Mouse (Mus musculus) heart, adult 2 months (tissue): ENCODE measurements around the gene Mrpl53.

Experiments
- CTCF ChIP-seq: fragments of 200-600 bp; IDR thresholded peaks from 2 replicates; pipeline ENCODE4 v1.8.1; 2022; ENCODE audit warnings: antibody characterized with exemption, mild to moderate bottlenecking, moderate library complexity
- EP300 ChIP-seq: fragments of 200-500 bp; IDR thresholded peaks from 2 replicates; pipeline ENCODE4 v1.6.1; 2011; ENCODE audit warnings: low read depth, low read length, control low read depth; ENCODE audit not compliant: insufficient read depth
- POLR2A ChIP-seq: fragments of 200-500 bp; IDR thresholded peaks from 2 replicates; pipeline ENCODE4 v1.6.1; 2011; ENCODE audit warnings: mild to moderate bottlenecking, low read depth, low read length, control low read depth; ENCODE audit not compliant: insufficient read depth

DNA sequence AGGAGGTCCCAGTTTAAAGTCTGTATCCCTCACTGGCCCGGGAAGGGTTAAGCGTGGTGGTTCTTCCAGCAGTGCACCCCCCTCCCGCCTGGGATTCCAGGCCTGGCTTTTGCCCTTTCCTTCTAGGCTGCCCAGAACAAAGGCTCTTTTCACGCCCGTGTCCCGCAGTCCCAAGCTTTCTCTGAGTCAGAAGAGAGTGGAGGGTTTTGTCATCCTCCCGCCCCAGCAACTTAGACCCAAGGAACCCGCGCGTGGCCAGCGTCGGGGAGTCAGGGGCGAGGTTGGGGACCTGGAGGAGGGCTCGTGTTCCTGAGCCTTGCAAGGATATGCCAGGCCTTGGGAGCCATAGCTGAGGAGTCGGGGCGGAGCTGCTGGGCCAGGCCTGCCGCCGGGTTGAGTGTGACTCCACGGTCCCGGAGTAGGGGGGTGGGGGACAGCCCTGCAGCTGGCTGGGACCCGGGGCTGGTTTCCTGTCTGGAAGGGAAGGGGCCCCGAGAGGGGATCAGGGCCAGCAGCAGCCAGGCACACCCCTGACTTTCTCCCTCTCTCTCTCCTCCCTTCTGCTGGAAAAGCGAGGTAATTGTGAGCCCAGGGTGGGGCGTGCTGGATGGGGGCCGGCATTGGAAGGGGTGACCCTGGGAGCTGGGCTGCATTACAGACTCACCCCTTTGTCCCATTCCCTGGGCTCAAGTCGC lies 28.2 kb downstream of the Mrpl53 start:
- TF ChIP-seq CTCF (no peak), POLR2A (no peak; the same call in 1 of the 2 replicates), EP300 (no peak)
